Mouse (Mus musculus) thymus, adult 18-20 months (tissue): ENCODE results near the gene Zfp212.
"Not testable (repeated sequence)": the region's sequence is repeated elsewhere in the genome, so short reads cannot be mapped to it uniquely, and the experiment has no call there.

Experiments used
- DNase-seq, 2 experiments: peaks; one replicate each; pipeline ENCODE4 v3.0.0; 2022; ENCODE audit warnings: mixed read lengths in 2 of 2

The Zfp212 gene

DNA sequence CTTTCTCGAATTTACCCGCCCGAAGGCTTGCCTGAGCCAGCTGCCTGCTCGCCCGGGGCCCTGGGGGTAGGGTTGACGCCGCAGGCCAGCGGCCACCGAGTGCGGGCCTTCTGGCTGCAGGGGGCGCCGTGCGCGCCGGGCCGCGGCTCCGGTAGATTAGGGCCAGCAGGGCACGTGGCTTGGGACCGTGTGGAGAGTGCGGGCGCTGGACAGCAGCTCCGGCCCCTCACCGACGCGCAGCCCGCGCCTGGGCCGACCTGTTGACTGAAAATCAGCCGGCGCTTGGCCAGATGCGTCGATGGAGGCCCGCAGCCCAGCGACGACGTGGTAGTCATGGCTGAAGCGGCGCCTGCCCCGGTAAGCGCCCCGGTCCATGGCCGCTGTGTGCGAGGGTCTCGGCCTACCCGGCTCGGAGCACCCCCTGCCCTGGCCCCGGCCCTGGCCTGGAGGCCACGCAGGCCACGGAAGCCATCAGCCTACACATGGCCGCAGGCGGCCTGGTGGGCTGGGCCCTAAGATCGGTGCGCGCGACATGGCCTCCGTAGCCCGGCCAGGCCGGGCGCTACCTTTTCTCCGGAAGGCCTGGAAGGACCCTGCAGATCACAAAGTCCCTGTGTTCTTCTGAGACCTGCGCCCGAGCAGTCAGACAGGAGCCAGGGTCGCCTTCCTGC is 22.9 kb downstream of the Zfp212 start:
- peak; percentile 32 to 39 for DNase-seq

- no peak for DNase-seq
These were observed 23.4 kb downstream of the Zfp212 start for GRCm38 (mm10) chr6:47943721-47944120.

- DNase-seq, result no peak
These were observed 27.1 kb downstream of the Zfp212 start for GRCm38 (mm10) chr6:47947388-47947787.

GRCm38 (mm10) chr6:47953191-47953726 is 33.0 kb downstream of the Zfp212 start, which contains the start of gene Zfp956:
Gene Zfp956, plus strand, starts transcription at chr6:47953390.
- DNase-seq, result peak; percentile 91 to 92

DNA sequence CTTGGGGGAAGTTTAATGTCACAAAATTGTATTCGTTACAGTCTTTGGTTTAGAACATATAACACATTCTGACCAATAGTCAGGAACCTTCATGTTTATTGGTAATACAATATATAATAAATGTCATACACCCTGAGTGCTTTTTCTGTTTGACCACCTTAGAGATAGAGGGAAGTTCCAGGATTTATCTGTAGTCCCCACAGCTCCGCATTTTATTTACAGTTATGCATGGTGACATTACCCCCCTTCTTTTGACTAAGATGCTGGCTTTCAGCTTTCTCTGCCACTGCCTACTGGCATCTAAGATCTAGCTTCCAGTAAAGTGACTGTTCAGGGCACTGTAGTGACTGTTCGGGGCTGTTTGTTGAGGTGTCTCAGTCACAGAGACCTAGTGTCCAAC is 34.1 kb downstream of the Zfp212 start:
- DNase-seq, result no peak

DNA sequence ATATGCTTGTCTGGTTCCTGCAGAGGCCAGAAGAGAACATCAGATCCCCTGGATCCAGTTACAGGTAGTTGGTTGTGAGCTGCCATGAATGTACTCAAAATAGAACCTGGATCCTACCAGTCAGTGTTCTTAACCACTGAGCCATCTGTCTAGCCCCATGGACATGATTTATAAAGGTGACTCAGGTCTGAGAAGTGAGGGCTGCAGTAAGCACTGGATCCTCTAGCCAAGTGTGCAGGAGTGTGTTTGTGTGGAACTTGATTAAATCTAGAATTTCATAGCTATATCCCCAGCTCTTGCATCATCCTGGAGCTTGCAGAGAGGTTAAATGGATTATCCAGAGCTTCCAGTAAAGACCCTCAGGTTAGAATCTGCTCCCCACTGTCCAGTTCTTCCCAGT is 37.5 kb downstream of the Zfp212 start:
- DNase-seq, result no peak

- DNase-seq, result no peak
These were observed 40.6 kb downstream of the Zfp212 start for GRCm38 (mm10) chr6:47960685-47961421.

DNA sequence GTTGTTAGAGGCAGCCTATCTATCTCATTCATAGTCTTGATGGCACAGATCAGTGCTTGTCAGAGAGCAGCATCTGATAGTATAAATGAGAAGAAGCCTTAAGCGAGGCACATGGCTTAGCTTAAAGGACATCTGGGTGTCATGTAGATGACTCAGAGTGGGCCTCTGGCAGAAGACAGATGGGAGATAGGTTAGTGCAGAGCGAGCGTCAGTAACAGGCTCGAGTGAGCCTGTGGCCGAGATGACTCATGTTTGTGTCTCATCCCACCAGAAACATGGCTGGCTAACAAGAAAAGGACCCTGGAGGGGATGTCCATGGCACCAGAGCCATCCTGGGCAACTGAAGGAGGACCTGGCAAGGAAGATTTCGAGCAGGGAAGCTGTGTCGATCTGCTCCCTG is 42.8 kb downstream of the Zfp212 start:
- no peak for DNase-seq

- not testable (repeated sequence) for DNase-seq
These were observed 47.9 kb downstream of the Zfp212 start for GRCm38 (mm10) chr6:47968166-47968565.

GRCm38 (mm10) chr6:47974599-47974998 is 54.3 kb downstream of the Zfp212 start:
- no peak for DNase-seq

DNA sequence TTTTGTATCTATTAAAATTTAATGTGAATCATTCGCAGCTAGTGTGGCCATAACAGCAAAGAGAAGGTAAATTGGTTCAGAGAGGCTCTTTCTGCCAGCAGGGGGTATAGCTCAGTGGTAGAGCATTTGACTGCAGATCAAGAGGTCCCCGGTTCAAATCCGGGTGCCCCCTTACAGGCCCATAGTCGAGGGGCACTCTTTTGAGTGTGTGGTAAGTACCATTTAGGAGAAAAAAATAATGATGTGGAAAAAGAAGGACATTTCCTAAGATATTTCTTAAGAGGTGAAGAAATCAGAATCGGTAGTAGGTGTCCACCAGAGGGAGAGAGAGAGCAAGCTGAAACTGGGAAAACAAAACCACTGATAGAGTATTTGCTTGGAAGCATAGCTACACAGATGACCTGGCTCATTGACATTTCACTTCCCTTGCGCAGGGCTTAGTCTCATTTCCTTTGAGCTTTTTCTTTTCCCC is 58.7 kb downstream of the Zfp212 start:
- DNase-seq, result peak; percentile 59 to 65
